Mouse (Mus musculus): ENCODE results near the gene Lmx1b. TPM values are rescaled to one million over a fixed set of nuclear protein-coding genes. Genes with fewer than 3 reads are reported as not detected.
A peak's percentile ranks its signal among the peaks of the same experiment; 100 is the strongest.

Gene Lmx1b
- polyA plus RNA-seq, 1 experiment from 2014 or later: 8.6 TPM

DNA sequence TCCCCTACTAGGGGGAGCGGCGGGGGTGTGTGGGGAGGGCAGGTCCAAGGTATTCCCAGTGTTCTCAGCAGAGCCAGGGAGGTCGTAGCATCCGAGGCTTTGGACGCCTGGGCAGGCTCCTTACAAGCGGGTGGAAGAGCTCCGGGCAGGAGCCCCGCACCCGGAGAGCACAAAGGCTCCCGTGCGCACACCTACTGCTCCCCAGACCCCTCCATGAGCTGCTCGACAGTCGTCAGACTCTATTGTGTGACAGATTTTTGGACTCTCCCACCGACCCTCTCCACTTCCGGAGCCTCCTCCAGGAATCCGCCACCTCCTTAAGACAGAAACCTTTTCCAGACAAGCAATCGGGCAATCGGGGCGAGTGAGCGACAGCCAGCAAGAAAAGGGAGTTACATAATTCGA lies 4.2 kb downstream of the Lmx1b start:
- no peak for ATAC-seq (ENCODE audit: insufficient number of reproducible peaks, insufficient read depth, low FRiP score, low TSS enrichment, low read depth)
- Histone ChIP-seq H3K9me3 (no peaks in the 10 kb centered on the region), H3K4me2 (peak overlapping the region; percentile 74), H3K36me3 (peaks cover 6% of the 10 kb centered on the region; the same call in 1 of the 2 replicates), H3K9ac (replicated peaks) (peak overlapping the region; percentile 99), H3K4me3 (replicated peaks) (peak overlapping the region; percentile 72), H3K27me3 (peaks cover 97% of the 10 kb centered on the region), H3K4me1 (replicated peaks) (peaks cover 63% of the 10 kb centered on the region), H3K27ac (peak overlapping the region; percentile 93)
- under 1% methylated on average over 21 of the region's 21 CpGs for WGBS

GRCm38 (mm10) chr2:33635323-33636116 lies 4.8 kb downstream of the Lmx1b start:
- Histone ChIP-seq H3K4me1 (replicated peaks) (peaks cover 69% of the 10 kb centered on the region), H3K4me3 (replicated peaks) (peak overlapping the region; percentile 72), H3K4me2 (peak overlapping the region; percentile 74), H3K27me3 (peaks cover 97% of the 10 kb centered on the region), H3K36me3 (peaks cover 6% of the 10 kb centered on the region; the same call in 1 of the 2 replicates), H3K9ac (replicated peaks) (peak overlapping the region; percentile 99), H3K27ac (peak overlapping the region; percentile 93), H3K9me3 (no peaks in the 10 kb centered on the region)
- ATAC-seq (ENCODE audit: insufficient number of reproducible peaks, insufficient read depth, low FRiP score, low TSS enrichment, low read depth): no peak
- 5% methylated on average over 19 of the region's 19 CpGs for WGBS

DNA sequence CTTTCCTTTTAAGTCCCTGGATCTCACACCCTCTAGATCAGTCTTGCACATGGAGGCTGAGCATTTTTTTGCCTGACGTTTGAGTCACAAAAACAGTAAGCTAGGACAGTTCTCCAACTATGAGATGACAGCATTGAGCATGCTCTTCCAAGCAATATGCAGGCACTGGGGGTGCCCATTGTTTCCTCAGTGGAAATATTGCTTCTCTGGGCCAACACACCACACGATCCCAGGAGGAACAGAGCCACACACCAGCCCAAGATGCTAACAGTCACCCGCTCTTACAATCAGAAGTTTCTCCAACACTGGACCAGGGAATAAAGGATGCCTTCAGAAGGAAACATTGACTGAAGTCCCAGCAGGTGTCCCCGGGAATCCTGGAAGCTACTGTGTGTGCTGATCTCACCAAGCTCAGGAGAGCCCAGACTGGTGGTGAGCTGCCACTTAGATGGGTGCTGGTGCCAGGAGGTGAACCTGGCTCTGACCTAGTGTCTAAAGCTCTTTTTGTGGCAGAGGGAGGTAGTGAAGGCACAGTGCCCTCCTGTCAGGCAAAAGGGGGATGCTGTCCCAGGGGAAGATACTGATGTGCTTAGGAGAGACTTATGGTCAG lies 5.7 kb downstream of the Lmx1b start:
- WGBS: 18% methylated on average over 4 of the region's 4 CpGs
- no peak for ATAC-seq (ENCODE audit: insufficient number of reproducible peaks, insufficient read depth, low FRiP score, low TSS enrichment, low read depth)
- H3K4me3 ChIP-seq (replicated peaks): peak overlapping the region; percentile 72

GRCm38 (mm10) chr2:33633955-33634354 lies 6.4 kb downstream of the Lmx1b start:
- H3K4me3 ChIP-seq (replicated peaks): peak overlapping the region; percentile 72
- peak overlapping the region; percentile 99 for H3K9ac ChIP-seq (replicated peaks)
- peaks cover 97% of the 10 kb centered on the region for H3K27me3 ChIP-seq
- peaks cover 2% of the 10 kb centered on the region; the same call in 1 of the 2 replicates for H3K36me3 ChIP-seq
- H3K27ac ChIP-seq: peak overlapping the region; percentile 93
- no peak for ATAC-seq (ENCODE audit: insufficient number of reproducible peaks, insufficient read depth, low FRiP score, low TSS enrichment, low read depth)
- H3K9me3 ChIP-seq: no peaks in the 10 kb centered on the region
- WGBS: 11% methylated on average over 5 of the region's 5 CpGs
- peaks cover 77% of the 10 kb centered on the region for H3K4me1 ChIP-seq (replicated peaks)
- peak overlapping the region; percentile 74 for H3K4me2 ChIP-seq

More for the DNA sequence above, 5.7 kb downstream of the Lmx1b start:
- no peaks in the 10 kb centered on the region for H3K9me3 ChIP-seq
- peak overlapping the region; percentile 74 for H3K4me2 ChIP-seq
- peaks cover 6% of the 10 kb centered on the region; the same call in 1 of the 2 replicates for H3K36me3 ChIP-seq
- H3K4me1 ChIP-seq (replicated peaks): peaks cover 76% of the 10 kb centered on the region
- H3K9ac ChIP-seq (replicated peaks): peak overlapping the region; percentile 99
- peak overlapping the region; percentile 93 for H3K27ac ChIP-seq
- H3K27me3 ChIP-seq: peaks cover 97% of the 10 kb centered on the region

GRCm38 (mm10) chr2:33633237-33633636 lies 7.1 kb downstream of the Lmx1b start:
- WGBS: 8% methylated on average over 5 of the region's 5 CpGs
- Histone ChIP-seq H3K9me3 (no peaks in the 10 kb centered on the region), H3K27ac (peak overlapping the region; percentile 93), H3K4me3 (replicated peaks) (peak overlapping the region; percentile 72; the same call in 1 of the 2 replicates), H3K4me1 (replicated peaks) (peaks cover 84% of the 10 kb centered on the region), H3K27me3 (peaks cover 97% of the 10 kb centered on the region), H3K9ac (replicated peaks) (peak overlapping the region; percentile 86), H3K4me2 (peak overlapping the region; percentile 74), H3K36me3 (no peaks in the 10 kb centered on the region)
- ATAC-seq (ENCODE audit: insufficient number of reproducible peaks, insufficient read depth, low FRiP score, low TSS enrichment, low read depth): 0 out of 2 replicates have a peak, but pooled peaks have one; percentile 27

GRCm38 (mm10) chr2:33632551-33633059 lies 7.7 kb downstream of the Lmx1b start:
- H3K27ac ChIP-seq: peak overlapping the region; percentile 93
- ATAC-seq (ENCODE audit: insufficient number of reproducible peaks, insufficient read depth, low FRiP score, low TSS enrichment, low read depth): no peak
- H3K36me3 ChIP-seq: no peaks in the 10 kb centered on the region
- WGBS: 16% methylated on average over 5 of the region's 5 CpGs
- H3K27me3 ChIP-seq: peaks cover 96% of the 10 kb centered on the region
- peaks cover 89% of the 10 kb centered on the region for H3K4me1 ChIP-seq (replicated peaks)
- H3K9me3 ChIP-seq: no peaks in the 10 kb centered on the region
- peak overlapping the region; percentile 44 for H3K4me3 ChIP-seq (replicated peaks)
- peak overlapping the region; percentile 86 for H3K9ac ChIP-seq (replicated peaks)
- peak overlapping the region; percentile 74 for H3K4me2 ChIP-seq

GRCm38 (mm10) chr2:33631708-33632343 lies 8.5 kb downstream of the Lmx1b start:
- peaks cover 98% of the 10 kb centered on the region for H3K27me3 ChIP-seq
- peak overlapping the region; percentile 93 for H3K27ac ChIP-seq
- H3K9me3 ChIP-seq: no peaks in the 10 kb centered on the region
- peaks cover 97% of the 10 kb centered on the region for H3K4me1 ChIP-seq (replicated peaks)
- ATAC-seq (ENCODE audit: insufficient number of reproducible peaks, insufficient read depth, low FRiP score, low TSS enrichment, low read depth): no peak
- WGBS: under 1% methylated on average over 31 of the region's 31 CpGs
- H3K4me2 ChIP-seq: peak overlapping the region; percentile 74
- H3K4me3 ChIP-seq (replicated peaks): peak overlapping the region; percentile 44
- no peaks in the 10 kb centered on the region for H3K36me3 ChIP-seq
- peak overlapping the region; percentile 86 for H3K9ac ChIP-seq (replicated peaks)

DNA sequence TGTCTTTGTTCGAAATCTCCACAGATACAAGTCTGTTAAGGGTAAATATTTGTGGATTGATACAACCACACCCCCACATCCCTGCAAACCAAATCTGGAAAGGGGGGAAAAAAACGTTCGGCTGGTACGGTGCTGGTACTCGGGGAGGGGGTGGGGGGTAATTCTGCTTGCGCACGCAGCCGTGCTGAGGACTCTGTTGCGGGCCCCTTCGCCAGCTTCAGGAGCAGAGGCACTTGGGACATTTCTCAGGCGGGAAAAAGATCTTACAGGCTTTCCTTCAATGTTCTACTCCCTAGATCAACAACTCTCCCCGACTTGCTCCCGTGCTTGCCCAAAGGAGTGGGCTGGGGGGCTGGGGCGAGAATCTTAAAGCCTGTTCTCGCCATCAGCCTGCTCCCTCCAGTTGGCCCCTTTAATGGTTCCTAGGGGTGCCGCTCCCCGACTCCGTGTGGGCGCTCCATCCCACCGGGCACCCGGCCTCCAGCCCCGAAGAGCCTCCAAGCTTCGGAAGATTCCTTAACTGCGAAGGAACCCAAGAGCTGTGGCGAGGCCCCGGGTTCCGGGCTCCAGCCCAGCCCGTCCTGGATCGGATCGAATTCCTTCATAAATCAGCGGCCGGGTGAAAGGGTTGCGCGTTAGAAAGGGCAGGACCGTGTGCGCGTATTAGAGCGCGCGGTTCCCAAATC lies 9.1 kb downstream of the Lmx1b start:
- Histone ChIP-seq H3K9ac (replicated peaks) (peak overlapping the region; percentile 86), H3K36me3 (no peaks in the 10 kb centered on the region), H3K4me3 (replicated peaks) (peak overlapping the region; percentile 44), H3K4me1 (replicated peaks) (peaks cover 96% of the 10 kb centered on the region), H3K9me3 (no peaks in the 10 kb centered on the region), H3K27me3 (peaks cover 95% of the 10 kb centered on the region), H3K4me2 (peak overlapping the region; percentile 74), H3K27ac (peak overlapping the region; percentile 93)
- ATAC-seq (ENCODE audit: insufficient number of reproducible peaks, insufficient read depth, low FRiP score, low TSS enrichment, low read depth): no peak
- WGBS: under 1% methylated on average over 40 of the region's 40 CpGs

DNA sequence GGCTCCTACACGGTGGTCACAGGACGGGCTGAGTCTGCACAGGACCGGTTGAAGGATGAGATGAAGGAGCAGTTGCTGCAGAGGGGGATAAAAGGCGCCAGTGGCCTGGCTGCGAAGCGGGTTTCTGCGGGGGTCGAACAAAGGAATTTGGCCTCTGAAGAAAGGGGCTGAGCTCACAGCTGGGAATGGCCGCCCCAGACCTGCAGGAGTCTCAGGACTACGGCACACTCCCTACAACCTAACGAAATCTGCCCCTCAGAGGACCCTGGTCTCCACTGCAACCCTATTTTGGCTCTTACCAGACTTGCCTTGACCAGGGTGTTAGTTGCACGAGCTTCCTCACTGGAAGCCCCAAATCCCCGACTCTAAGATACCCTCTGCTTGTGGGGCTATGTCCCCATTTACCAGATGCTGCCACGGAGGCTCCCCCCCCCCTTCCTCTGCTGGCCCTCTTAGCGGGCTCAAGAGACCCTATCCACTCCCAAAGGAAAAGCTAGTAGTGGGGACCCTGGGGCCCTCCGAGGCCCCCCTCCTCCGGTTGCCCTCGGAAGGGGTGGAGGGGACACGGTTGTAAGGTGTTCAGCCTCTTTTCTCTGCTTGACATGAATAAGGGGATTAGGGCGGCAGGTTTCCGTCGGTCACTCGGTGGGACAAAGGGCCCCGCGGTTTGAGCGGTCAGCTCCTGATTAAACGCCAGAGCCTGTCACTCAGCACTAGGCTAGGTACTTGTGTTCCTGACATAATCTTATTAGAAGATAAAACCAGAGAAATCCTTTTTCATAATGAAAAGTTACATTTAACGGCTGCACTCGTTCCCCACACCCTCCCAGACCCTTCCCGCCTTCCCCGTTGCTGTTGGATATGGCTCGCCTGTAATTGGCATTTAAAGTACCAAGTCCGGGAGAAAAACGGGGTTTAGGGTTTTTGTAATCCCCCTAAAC lies 10.0 kb downstream of the Lmx1b start:
- H3K27ac ChIP-seq: peak overlapping the region; percentile 93
- H3K4me2 ChIP-seq: peak overlapping the region; percentile 74
- no peaks in the 10 kb centered on the region for H3K9me3 ChIP-seq
- H3K4me3 ChIP-seq (replicated peaks): peak overlapping the region; percentile 44
- H3K36me3 ChIP-seq: 0 out of 2 replicates have a peak, but pooled peaks cover 3% of the 10 kb centered on the region
- no peak for ATAC-seq (ENCODE audit: insufficient number of reproducible peaks, insufficient read depth, low FRiP score, low TSS enrichment, low read depth)
- H3K27me3 ChIP-seq: peaks cover 94% of the 10 kb centered on the region
- 2% methylated on average over 34 of the region's 34 CpGs for WGBS
- H3K9ac ChIP-seq (replicated peaks): peak overlapping the region; percentile 86
- H3K4me1 ChIP-seq (replicated peaks): peaks cover 96% of the 10 kb centered on the region

GRCm38 (mm10) chr2:33629641-33630040 lies 10.7 kb downstream of the Lmx1b start:
- peaks cover 94% of the 10 kb centered on the region for H3K27me3 ChIP-seq
- H3K36me3 ChIP-seq: peaks cover 6% of the 10 kb centered on the region; the same call in 1 of the 2 replicates
- ATAC-seq (ENCODE audit: insufficient number of reproducible peaks, insufficient read depth, low FRiP score, low TSS enrichment, low read depth): no peak
- peak overlapping the region; percentile 44 for H3K4me3 ChIP-seq (replicated peaks)
- H3K4me2 ChIP-seq: peak overlapping the region; percentile 74
- H3K9me3 ChIP-seq: no peaks in the 10 kb centered on the region
- peaks cover 96% of the 10 kb centered on the region for H3K4me1 ChIP-seq (replicated peaks)
- H3K27ac ChIP-seq: peak overlapping the region; percentile 93
- 9% methylated on average over 6 of the region's 6 CpGs for WGBS
- H3K9ac ChIP-seq (replicated peaks): peak overlapping the region; percentile 86
